Mouse (Mus musculus) liver, postnatal 0 days (tissue): Measurements from ENCODE around the gene Lonrf3.

Source experiments
- CTCF ChIP-seq: sonication (generic); IDR thresholded peaks from 2 replicates; pipeline ENCODE4 v1.5.1; 2016; ENCODE audit warnings: antibody characterized with exemption, low read depth
- EP300 ChIP-seq: IDR thresholded peaks from 2 replicates; pipeline ENCODE4 v1.6.1; 2016; ENCODE audit warnings: antibody characterized with exemption, low read depth, mild to moderate bottlenecking

DNA sequence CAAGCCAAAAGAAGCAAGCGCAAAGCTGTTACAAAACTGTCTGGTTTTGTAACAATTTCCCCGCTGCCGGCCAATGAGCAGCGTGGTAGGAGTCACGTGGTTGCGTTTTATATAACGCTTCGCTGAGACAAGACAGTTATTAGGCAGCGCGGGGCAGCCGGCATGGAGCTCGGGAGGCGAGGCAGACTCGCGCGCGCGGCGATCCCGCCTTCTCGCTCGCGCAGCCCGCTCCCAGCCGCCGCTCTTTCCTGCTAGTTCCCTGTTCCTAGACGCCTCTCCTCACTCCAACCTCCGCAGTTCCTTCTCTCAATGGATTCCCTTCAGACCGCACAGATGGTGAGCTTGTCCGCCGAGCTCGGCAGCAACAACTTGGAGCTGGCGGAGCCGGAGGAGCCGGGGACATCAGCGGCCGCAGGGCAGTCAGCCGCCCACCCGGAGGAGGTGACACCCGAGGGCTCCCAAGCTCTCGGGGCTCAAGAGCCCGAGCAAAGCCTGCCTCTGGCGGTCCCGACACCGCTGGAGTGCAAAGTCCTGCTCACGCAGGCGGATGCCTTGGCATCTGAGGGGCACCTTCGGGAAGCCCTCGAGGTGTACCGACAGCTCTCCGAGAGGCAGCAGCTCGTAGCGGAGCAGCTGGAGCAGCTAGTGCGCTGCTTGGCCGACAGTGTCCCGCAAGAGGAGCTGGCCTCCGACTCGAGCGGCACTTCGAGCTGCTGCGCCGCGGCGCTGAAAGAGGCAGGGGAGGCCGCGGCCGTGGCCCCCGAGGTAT is at the start of gene Lonrf3:
- TF ChIP-seq CTCF = no peak
- no peak for TF ChIP-seq EP300
